Mouse (Mus musculus) layer of hippocampus, adult 2 months (tissue): Measurements from ENCODE around the gene Trabd2b. TPM values are rescaled to one million over a fixed set of nuclear protein-coding genes. Genes with fewer than 3 reads are reported as not detected.
A peak's percentile ranks its signal among the peaks of the same experiment; 100 is the strongest.

Experiments
- DNase-seq, 2 experiments: peaks; one replicate each; pipeline ENCODE4 v3.0.0; 2022; ENCODE audit warnings: low spot score in 2 of 2
- H3K27ac ChIP-seq: fragments of 200-600 bp; 2 replicates; pipeline ENCODE4 v1.8.1; 2022
- H3K4me3 ChIP-seq: fragments of 200-600 bp; 2 replicates; pipeline ENCODE4 v1.8.1; 2022; ENCODE audit warnings: mild to moderate bottlenecking
- CTCF ChIP-seq: fragments of 200-600 bp; conservative IDR thresholded peaks from 2 replicates; pipeline ENCODE4 v1.8.1; 2022; ENCODE audit warnings: antibody characterized with exemption, mild to moderate bottlenecking, moderate library complexity
- total RNA-seq, 2 experiments: library from RNA; stranded (reverse); gene quantifications; 2 replicates each; pipeline ENCODE4 v1.2.3; 2021

Trabd2b gene
- total RNA-seq, 2 experiments from 2014 or later = 1.5 to 1.6 TPM

GRCm38 (mm10) chr4:114495688-114496426 lies 89.3 kb downstream of the Trabd2b start:
- TF ChIP-seq CTCF = no peak
- DNase-seq = no peak
- no peak overlapping the region for H3K27ac ChIP-seq
- no peak overlapping the region for H3K4me3 ChIP-seq

DNA sequence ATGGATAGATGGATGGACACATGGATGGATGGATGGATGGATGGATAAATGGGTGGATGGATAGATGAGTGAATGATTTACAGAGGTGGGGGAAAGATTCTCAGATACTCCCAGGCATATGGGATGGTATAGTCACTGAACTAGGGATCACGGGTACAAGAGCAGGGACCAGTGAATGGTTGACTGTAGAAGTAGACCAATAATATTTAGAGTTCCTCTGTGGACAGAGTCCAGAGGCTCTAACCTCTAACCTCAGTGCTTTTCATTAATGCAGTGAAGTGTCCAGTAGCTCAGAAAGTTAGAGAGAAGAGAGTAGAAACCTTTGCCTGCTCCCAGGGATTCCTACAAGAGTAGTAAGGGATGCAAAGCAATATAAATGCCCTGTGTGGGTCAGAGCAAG lies 93.1 kb downstream of the Trabd2b start:
- no peak for DNase-seq
- H3K4me3 ChIP-seq = no peak overlapping the region
- no peak for TF ChIP-seq CTCF
- H3K27ac ChIP-seq = no peak overlapping the region

- DNase-seq = no peak
- no peak overlapping the region for H3K27ac ChIP-seq
- TF ChIP-seq CTCF = no peak
- no peak overlapping the region for H3K4me3 ChIP-seq
Measured at GRCm38 (mm10) chr4:114500317-114500716, 93.8 kb downstream of the Trabd2b start.

- H3K4me3 ChIP-seq = no peak overlapping the region
- TF ChIP-seq CTCF = no peak
- no peak for DNase-seq
- no peak overlapping the region for H3K27ac ChIP-seq
Measured at GRCm38 (mm10) chr4:114501048-114501447, 94.5 kb downstream of the Trabd2b start.

GRCm38 (mm10) chr4:114501611-114502010 lies 95.1 kb downstream of the Trabd2b start:
- H3K4me3 ChIP-seq = no peak overlapping the region
- no peak for TF ChIP-seq CTCF
- DNase-seq = no peak

DNA sequence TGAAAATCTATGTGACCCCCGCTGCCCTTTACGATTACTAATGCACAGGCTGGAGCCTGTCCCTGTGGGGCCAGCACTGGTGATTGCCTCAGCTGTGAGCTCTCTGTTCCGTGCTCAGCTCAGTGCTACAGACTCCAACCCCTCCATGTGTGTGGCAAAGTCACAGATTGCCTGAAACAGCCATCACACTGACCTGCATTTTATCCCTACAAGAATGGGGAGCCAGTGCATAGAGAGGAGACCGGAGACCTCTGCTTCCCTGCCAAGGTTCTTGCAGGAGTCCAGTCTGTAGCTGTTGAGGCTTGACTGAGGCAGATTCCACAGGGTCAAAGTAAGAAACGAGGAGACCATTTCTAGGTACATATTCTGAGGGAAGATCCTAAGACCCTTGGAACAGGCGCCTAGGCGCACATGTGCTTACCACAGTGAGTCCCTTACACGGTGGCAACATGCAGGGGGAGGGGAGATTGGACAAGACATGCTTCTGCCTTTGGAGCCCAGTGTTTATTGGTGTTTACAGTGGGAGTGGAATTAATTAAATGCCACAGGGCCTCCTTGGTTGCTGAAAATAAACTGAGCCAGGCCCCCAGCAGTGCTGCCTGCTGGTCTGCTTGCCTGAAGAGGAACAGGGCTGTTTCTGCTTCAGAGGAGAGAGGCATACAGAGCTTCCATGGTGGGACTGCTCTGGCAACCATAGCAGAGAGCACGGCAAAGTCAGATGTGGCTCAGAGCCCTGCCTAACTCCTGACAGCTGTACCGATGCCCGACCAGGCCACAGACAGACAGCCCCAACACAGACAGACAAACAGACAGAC lies 97.9 kb downstream of the Trabd2b start:
- no peak for TF ChIP-seq CTCF
- DNase-seq = no peak
- Histone ChIP-seq H3K27ac (no peak overlapping the region), H3K4me3 (no peak overlapping the region)

More at GRCm38 (mm10) chr4:114501611-114502010, 95.1 kb downstream of the Trabd2b start:
- H3K27ac ChIP-seq = no peak overlapping the region

GRCm38 (mm10) chr4:114509601-114510000 lies 103.1 kb downstream of the Trabd2b start:
- TF ChIP-seq CTCF = no peak
- DNase-seq = peak in 1 of 2 experiments; percentile 4
- no peak overlapping the region for H3K27ac ChIP-seq
- no peak overlapping the region for H3K4me3 ChIP-seq

DNA sequence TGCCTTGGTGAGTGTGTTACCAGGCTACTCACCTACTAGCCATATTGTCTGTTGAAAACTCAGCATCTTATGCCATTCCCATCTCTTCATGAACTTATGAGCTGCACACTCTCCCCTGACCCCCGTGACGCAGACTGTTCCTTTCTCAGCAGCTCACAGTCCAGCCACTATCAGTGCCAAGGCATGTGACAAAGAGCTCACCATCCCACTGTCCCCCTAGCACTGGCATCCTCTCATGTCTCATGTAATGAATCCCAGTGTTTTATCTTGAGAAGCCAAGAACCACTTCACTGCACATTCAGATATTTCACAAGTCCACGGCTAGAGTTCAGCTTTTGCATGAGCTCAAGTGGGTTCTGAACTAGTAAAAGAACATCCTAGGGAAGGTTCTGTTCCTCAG lies 105.1 kb downstream of the Trabd2b start:
- TF ChIP-seq CTCF = no peak
- Histone ChIP-seq H3K27ac (no peak overlapping the region), H3K4me3 (no peak overlapping the region)
- no peak for DNase-seq

DNA sequence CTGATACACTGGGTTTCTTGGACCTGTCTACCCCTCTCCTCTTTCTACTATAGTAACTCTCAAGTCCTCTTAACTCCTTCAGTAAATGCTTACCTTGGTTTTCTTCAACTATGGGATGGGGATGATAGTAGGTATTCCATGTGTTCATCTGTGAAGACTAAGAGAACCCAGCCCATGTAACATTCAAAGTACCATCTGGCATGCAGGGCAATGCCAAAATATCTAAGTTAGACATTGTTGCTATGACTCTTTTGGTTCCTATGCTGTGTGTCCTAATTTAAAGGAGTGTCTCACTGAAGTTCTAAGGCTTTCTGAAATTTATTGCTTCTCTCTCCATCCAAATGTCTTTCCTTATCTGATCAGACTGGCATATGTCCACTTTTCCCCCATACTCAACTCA lies 106.6 kb downstream of the Trabd2b start:
- peak; percentile 28 to 30 for DNase-seq
- peak overlapping the region; percentile 46; the same call in 1 of the 2 replicates for H3K27ac ChIP-seq
- H3K4me3 ChIP-seq = no peak overlapping the region
- no peak for TF ChIP-seq CTCF

- no peak overlapping the region for H3K4me3 ChIP-seq
- no peak for DNase-seq
- H3K27ac ChIP-seq = peak overlapping the region; percentile 64
- TF ChIP-seq CTCF = no peak
Measured at GRCm38 (mm10) chr4:114515330-114515771, 108.8 kb downstream of the Trabd2b start.

GRCm38 (mm10) chr4:114516651-114517050 lies 110.1 kb downstream of the Trabd2b start:
- Histone ChIP-seq H3K27ac (peak overlapping the region; percentile 28; the same call in 1 of the 2 replicates), H3K4me3 (no peak overlapping the region)
- no peak for DNase-seq
- TF ChIP-seq CTCF = no peak

- no peak for DNase-seq
- TF ChIP-seq CTCF = no peak
- Histone ChIP-seq H3K27ac (no peak overlapping the region), H3K4me3 (no peak overlapping the region)
Measured at GRCm38 (mm10) chr4:114518061-114518460, 111.5 kb downstream of the Trabd2b start.

- Histone ChIP-seq H3K27ac (no peak overlapping the region), H3K4me3 (no peak overlapping the region)
- TF ChIP-seq CTCF = no peak
- no peak for DNase-seq
Measured at GRCm38 (mm10) chr4:114518571-114518970, 112.0 kb downstream of the Trabd2b start.
